Mouse (Mus musculus) limb, embryonic 14.5 days (tissue): ENCODE data around the gene Cobl. TPM values are rescaled to one million over a fixed set of nuclear protein-coding genes. Genes with fewer than 3 reads are reported as not detected.

Experiments used
- ATAC-seq: fragments of 200-750 bp; cut with Nextera tagmentation; 2 replicates; pipeline ENCODE4 v1.8.0; 2017; ENCODE audit warnings: low read depth, moderate number of reproducible peaks, moderate TSS enrichment; ENCODE audit not compliant: low FRiP score
- DNase-seq: peaks from one replicate; pipeline ENCODE4 v3.0.0-alpha.2; 2015; ENCODE audit warnings: low spot score
- H3K27ac ChIP-seq: fragments of 300-500 bp; sonication (generic); replicated peaks from 2 replicates; pipeline ENCODE4 v1.5.1; 2014; ENCODE audit warnings: low read depth, mild to moderate bottlenecking, low read length, moderate library complexity, mixed read lengths
- H3K27me3 ChIP-seq: fragments of 300-500 bp; sonication (generic); 2 replicates; pipeline ENCODE4 v1.6.1; 2014; ENCODE audit warnings: low read length, mixed read lengths; ENCODE audit not compliant: control insufficient read depth, insufficient read depth
- H3K36me3 ChIP-seq: fragments of 300-500 bp; sonication (generic); 2 replicates; pipeline ENCODE4 v1.6.1; 2014; ENCODE audit warnings: mild to moderate bottlenecking, low read length, moderate library complexity, mixed read lengths; ENCODE audit not compliant: control insufficient read depth, insufficient read depth
- H3K4me1 ChIP-seq: fragments of 300-500 bp; sonication (generic); 2 replicates; pipeline ENCODE4 v1.6.1; 2014; ENCODE audit warnings: antibody characterized with exemption, low read length, mixed read lengths; ENCODE audit not compliant: control insufficient read depth, insufficient read depth
- H3K4me2 ChIP-seq: fragments of 300-500 bp; sonication (generic); replicated peaks from 2 replicates; pipeline ENCODE4 v1.6.1; 2014; ENCODE audit warnings: low read depth, mild to moderate bottlenecking, low read length, moderate library complexity; ENCODE audit not compliant: severe bottlenecking
- H3K4me3 ChIP-seq: fragments of 300-500 bp; sonication (generic); replicated peaks from 2 replicates; pipeline ENCODE4 v1.5.1; 2014; ENCODE audit warnings: low read length
- H3K9ac ChIP-seq: fragments of 300-500 bp; sonication (generic); 2 replicates; pipeline ENCODE4 v1.6.1; 2014; ENCODE audit warnings: mild to moderate bottlenecking, low read depth, low read length, moderate library complexity; ENCODE audit not compliant: severe bottlenecking
- H3K9me3 ChIP-seq: fragments of 300-500 bp; sonication (generic); 2 replicates; pipeline ENCODE4 v1.6.1; 2016; ENCODE audit warnings: low read length; ENCODE audit not compliant: control insufficient read depth
- POLR2A ChIP-seq: fragments of 200-500 bp; IDR thresholded peaks from 2 replicates; pipeline ENCODE4 v1.8.0; 2012; ENCODE audit warnings: inconsistent platforms, mild to moderate bottlenecking, moderate library complexity, borderline replicate concordance; ENCODE audit not compliant: insufficient read depth, insufficient read length; ENCODE audit errors: extremely low read depth
- WGBS: fragments of 180-500 bp; shearing (Covaris S2); extraction: QIAGEN DNeasy Blood & Tissue Kit; methylation state at CpG from one replicate; pipeline ENCODE4 v1.1.7; 2014; 5-methylcytosine and 5-hydroxymethylcytosine counted together
- polyA plus RNA-seq, 2 experiments: library from polyadenylated mRNA; depleted of rRNA in 1 of 2; stranded (reverse) in 1 of 2; unstranded in 1 of 2; fragments of >200 nt; fragmentation: Nextera tagmentation in 1 of 2; extraction: Ambion mirVana in 1 of 2; gene quantifications; 2 replicates each; pipeline versions ENCODE4 v1.2.1 to v1.2.3; 2012 to 2014

Cobl gene
- polyA plus RNA-seq, 2 experiments = 22.2 to 31.3 TPM

DNA sequence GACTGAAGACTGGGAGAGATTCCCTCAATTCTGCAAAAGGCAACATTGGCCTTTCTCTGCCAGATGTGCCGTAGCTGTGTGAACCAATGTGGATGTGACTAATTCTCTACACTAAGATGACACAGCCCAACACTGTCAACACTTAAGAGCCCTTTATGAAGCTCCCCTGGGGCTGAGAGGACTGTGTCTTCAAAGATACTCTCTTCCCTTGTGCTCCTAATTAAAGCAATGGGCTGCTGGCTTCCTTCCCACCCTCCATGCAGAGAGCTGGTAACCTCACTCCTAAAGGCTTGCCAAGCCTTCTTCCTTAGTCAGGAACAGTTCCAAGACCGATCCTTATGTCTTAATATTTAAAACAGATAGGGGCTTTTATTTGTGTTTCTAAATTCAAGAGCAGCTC, 79.9 kb downstream of the Cobl start:
- no peak overlapping the region for H3K4me2 ChIP-seq
- H3K27ac ChIP-seq = no peak overlapping the region
- WGBS = 56% methylated on average over 2 of the region's 2 CpGs
- DNase-seq (peak; percentile 70), ATAC-seq (no peak)
- no peaks in the 10 kb centered on the region for H3K36me3 ChIP-seq
- no peak for TF ChIP-seq POLR2A
- no peaks in the 10 kb centered on the region for H3K9me3 ChIP-seq
- no peak overlapping the region for H3K9ac ChIP-seq
- no peaks in the 10 kb centered on the region; the same call in 1 of the 2 replicates for H3K4me1 ChIP-seq
- no peak overlapping the region for H3K4me3 ChIP-seq
- H3K27me3 ChIP-seq = no peaks in the 10 kb centered on the region

DNA sequence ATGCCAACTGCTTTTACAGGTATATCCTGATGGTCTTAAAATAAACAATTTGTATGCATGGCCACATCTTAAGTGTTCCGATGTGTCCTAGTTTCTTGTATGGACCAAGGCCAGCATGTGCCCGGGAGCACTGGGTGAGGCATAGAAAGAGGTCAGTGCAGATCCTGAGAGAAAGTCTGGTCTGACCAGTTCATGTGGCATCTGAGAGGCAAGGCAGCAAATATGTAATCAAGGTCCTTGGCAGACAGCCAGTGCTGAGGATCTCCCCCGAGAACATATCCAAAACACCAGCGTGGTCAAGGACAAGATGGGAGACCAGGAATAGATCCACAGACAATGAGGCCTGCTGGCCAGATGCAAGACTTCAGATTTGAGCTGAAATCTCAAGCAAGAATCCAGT, 81.8 kb downstream of the Cobl start:
- ATAC-seq = no peak
- Histone ChIP-seq H3K27me3 (no peaks in the 10 kb centered on the region), H3K27ac (no peak overlapping the region), H3K9ac (no peak overlapping the region), H3K4me1 (no peaks in the 10 kb centered on the region; the same call in 1 of the 2 replicates), H3K36me3 (no peaks in the 10 kb centered on the region), H3K9me3 (no peaks in the 10 kb centered on the region), H3K4me3 (no peak overlapping the region), H3K4me2 (no peak overlapping the region)
- 78% methylated on average over 4 of the region's 4 CpGs for WGBS
- no peak for DNase-seq
- no peak for TF ChIP-seq POLR2A

DNA sequence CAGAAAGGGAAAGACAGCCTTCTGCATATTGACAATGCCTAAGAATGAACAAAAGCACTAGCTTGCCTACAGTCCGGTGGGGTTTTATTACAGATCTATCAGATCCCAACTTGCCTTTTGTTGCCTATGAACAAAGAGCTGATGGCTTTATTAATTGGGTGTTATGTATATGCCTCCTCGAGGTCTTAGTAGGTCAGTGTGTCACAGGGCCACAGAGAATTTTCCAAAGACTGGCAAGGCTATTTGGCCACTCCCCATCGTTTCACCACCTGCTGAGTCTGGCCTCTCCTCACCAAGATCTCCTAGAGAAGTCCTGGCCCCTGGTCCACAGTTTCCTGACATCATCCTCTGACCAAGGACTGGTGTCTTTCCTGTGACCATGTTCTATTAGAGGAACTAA, 83.7 kb downstream of the Cobl start:
- H3K27ac ChIP-seq = no peak overlapping the region
- H3K4me1 ChIP-seq = no peaks in the 10 kb centered on the region; the same call in 1 of the 2 replicates
- TF ChIP-seq POLR2A = no peak
- H3K27me3 ChIP-seq = no peaks in the 10 kb centered on the region
- no peak for ATAC-seq
- H3K9ac ChIP-seq = no peak overlapping the region
- no peak overlapping the region for H3K4me2 ChIP-seq
- DNase-seq = no peak
- no peak overlapping the region for H3K4me3 ChIP-seq
- WGBS = 83% methylated on average over 3 of the region's 3 CpGs
- H3K36me3 ChIP-seq = no peaks in the 10 kb centered on the region
- no peaks in the 10 kb centered on the region for H3K9me3 ChIP-seq

DNA sequence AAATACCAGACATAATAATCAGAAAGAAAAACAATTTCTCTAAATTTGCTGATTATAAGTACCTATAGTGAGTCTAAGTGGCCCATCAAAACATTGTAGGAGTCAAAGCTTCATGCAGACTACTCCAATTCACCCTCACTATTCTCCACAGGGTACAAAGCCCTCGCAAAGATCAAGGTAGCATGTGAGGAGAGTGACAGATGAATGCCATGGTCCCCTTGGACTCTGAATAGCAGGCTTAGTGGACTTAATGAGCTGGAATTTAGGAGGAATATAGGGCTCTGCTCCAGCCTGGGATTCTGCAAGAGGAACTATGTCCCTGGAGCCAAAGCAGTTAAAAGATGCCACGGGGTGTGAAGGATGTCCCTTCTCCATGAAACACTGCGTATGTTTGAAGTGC, 88.1 kb downstream of the Cobl start:
- H3K9me3 ChIP-seq = no peaks in the 10 kb centered on the region
- H3K9ac ChIP-seq = no peak overlapping the region
- no peak overlapping the region for H3K4me2 ChIP-seq
- DNase-seq (no peak), ATAC-seq (no peak)
- no peaks in the 10 kb centered on the region for H3K27me3 ChIP-seq
- TF ChIP-seq POLR2A = no peak
- no peak overlapping the region for H3K4me3 ChIP-seq
- no peak overlapping the region for H3K27ac ChIP-seq
- WGBS = 78% methylated on average over 3 of the region's 3 CpGs
- no peaks in the 10 kb centered on the region for H3K36me3 ChIP-seq
- no peaks in the 10 kb centered on the region for H3K4me1 ChIP-seq

DNA sequence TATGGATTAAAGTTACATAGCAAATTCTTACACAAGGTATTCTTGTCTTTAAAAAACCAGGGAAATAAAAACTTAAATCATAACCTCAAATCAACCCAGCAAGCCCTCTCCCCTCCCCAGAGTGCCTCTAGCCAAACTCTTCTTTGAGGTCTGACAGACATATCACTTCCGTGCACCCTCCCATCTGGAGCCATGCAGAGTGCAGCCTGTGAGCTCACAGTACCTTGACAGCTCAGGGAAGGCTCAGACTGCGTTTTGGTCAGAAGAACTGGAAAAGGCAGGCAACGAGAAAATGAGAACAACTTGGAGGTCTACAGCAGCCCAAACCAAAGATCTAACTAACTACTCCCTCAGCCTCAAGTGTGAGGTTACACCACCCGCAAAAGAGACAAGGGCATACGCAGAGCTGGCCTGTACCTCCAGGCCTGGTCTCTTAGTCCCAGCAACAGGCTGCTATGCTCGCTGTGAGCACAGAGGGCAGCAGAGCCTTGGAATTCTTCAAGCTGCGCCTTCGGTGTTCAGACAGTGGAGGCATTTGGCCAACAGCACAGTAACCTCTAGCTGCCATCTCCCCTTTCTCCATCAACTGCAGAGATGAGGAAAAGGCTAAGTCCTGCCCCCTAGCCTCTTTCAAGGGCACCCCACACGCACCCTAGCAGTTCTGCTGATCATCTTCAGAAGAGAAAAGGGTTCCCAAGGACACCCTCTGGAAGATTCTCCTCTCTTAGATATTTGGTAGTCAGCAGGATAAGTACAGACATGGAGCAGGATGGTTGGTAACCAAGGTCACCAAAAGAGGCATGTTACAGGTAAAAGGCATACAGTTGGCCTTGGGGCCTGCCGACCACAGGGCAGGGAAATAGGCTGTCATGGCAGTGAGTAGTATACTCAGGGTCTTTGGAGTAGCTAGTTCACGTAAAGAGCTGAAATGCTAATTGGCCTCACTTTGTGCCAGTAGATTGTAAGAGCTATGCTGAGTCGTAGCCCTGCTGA, 91.4 kb downstream of the Cobl start:
- no peaks in the 10 kb centered on the region for H3K4me1 ChIP-seq
- DNase-seq = peak; percentile 83
- H3K9me3 ChIP-seq = no peaks in the 10 kb centered on the region
- no peaks in the 10 kb centered on the region for H3K27me3 ChIP-seq
- H3K4me3 ChIP-seq = no peak overlapping the region
- WGBS = 35% methylated on average over 12 of the region's 12 CpGs
- no peak for TF ChIP-seq POLR2A
- no peaks in the 10 kb centered on the region for H3K36me3 ChIP-seq
- no peak overlapping the region for H3K27ac ChIP-seq
- no peak overlapping the region for H3K9ac ChIP-seq
- peak; percentile 87 for ATAC-seq
- no peak overlapping the region for H3K4me2 ChIP-seq
